Mouse (Mus musculus) intestine, postnatal 0 days (tissue): ENCODE results near the gene Gapvd1. TPM values are rescaled to one million over a fixed set of nuclear protein-coding genes. Genes with fewer than 3 reads are reported as not detected.
A peak's percentile ranks its signal among the peaks of the same experiment; 100 is the strongest.

Experiments used
- ATAC-seq: fragments of 200-750 bp; cut with Nextera tagmentation; 2 replicates; pipeline ENCODE4 v1.8.0; 2017; ENCODE audit warnings: mild to moderate bottlenecking, moderate TSS enrichment, moderate library complexity
- H3K27ac ChIP-seq: fragments of 300-500 bp; sonication (generic); 2 replicates; pipeline ENCODE4 v1.5.1; 2014; ENCODE audit warnings: mild to moderate bottlenecking, low read depth, low read length, moderate library complexity
- H3K27me3 ChIP-seq: fragments of 300-500 bp; sonication (generic); replicated peaks from 2 replicates; pipeline ENCODE4 v1.6.1; 2014; ENCODE audit warnings: low read length, mixed read lengths; ENCODE audit not compliant: control insufficient read depth, insufficient read depth
- H3K36me3 ChIP-seq: fragments of 300-500 bp; sonication (generic); 2 replicates; pipeline ENCODE4 v1.6.1; 2014; ENCODE audit warnings: mild to moderate bottlenecking, moderate library complexity; ENCODE audit not compliant: control insufficient read depth, insufficient read depth
- H3K4me1 ChIP-seq: fragments of 300-500 bp; sonication (generic); replicated peaks from 2 replicates; pipeline ENCODE4 v1.6.1; 2014; ENCODE audit warnings: antibody characterized with exemption, low read length, mixed read lengths; ENCODE audit not compliant: control insufficient read depth, insufficient read depth
- H3K4me2 ChIP-seq: fragments of 300-500 bp; sonication (generic); replicated peaks from 2 replicates; pipeline ENCODE4 v1.6.1; 2014; ENCODE audit warnings: low read depth, mild to moderate bottlenecking, moderate library complexity
- H3K4me3 ChIP-seq: fragments of 300-500 bp; sonication (generic); 2 replicates; pipeline ENCODE4 v1.5.1; 2014; ENCODE audit warnings: low read depth, low read length
- H3K9ac ChIP-seq: fragments of 300-500 bp; sonication (generic); 2 replicates; pipeline ENCODE4 v1.6.1; 2014; ENCODE audit warnings: mild to moderate bottlenecking, low read depth, low read length
- H3K9me3 ChIP-seq: fragments of 300-500 bp; sonication (generic); 2 replicates; pipeline ENCODE4 v1.6.1; 2016; ENCODE audit warnings: mixed run types; ENCODE audit not compliant: control insufficient read depth
- CTCF ChIP-seq: sonication (generic); IDR thresholded peaks from 2 replicates; pipeline ENCODE4 v1.5.1; 2016; ENCODE audit warnings: low read depth, mild to moderate bottlenecking, control low read depth, antibody characterized with exemption, moderate library complexity
- WGBS: fragments of 180-500 bp; shearing (Covaris S2); extraction: QIAGEN DNeasy Blood & Tissue Kit; methylation state at CpG from one replicate; pipeline ENCODE4 v1.1.7; 2014; 5-methylcytosine and 5-hydroxymethylcytosine counted together
- polyA plus RNA-seq: library from polyadenylated mRNA; unstranded; fragments of >200 nt; fragmentation: Nextera tagmentation; extraction: Ambion mirVana; gene quantifications from 2 replicates; pipeline ENCODE4 v1.2.1, GENCODE M21; 2015

Gene Gapvd1
- polyA plus RNA-seq, 1 experiment from 2014 or later: 31.3 TPM

DNA sequence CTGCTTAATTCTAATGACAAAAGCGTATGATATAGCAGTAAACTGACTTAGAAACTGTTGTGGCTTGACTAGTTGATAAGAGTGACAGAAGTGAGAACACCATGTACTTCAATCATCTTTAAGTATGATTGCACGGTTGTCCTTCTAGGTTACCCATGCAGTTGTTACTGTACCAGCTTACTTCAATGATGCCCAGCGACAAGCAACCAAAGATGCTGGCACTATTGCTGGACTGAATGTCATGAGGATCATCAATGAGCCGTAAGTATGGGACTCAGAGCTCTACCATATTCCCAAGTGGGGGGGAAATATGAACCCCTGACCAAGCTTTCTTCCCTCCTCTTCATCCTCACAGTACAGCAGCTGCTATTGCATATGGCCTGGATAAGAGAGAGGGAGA lies 18.6 kb upstream of the Gapvd1 start:
- peak overlapping the region; percentile 87; the same call in 1 of the 2 replicates for H3K4me3 ChIP-seq
- no peak overlapping the region; the same call in 1 of the 2 replicates for H3K27ac ChIP-seq
- peak overlapping the region; percentile 70 for H3K4me2 ChIP-seq
- no peak for TF ChIP-seq CTCF
- H3K4me1 ChIP-seq: 0 out of 2 replicates have a peak, but pooled peaks cover 12% of the 10 kb centered on the region
- H3K27me3 ChIP-seq: no peaks in the 10 kb centered on the region
- peaks cover 51% of the 10 kb centered on the region for H3K36me3 ChIP-seq
- no peaks in the 10 kb centered on the region for H3K9me3 ChIP-seq
- no peak for ATAC-seq
- WGBS: 63% methylated on average over 4 of the region's 4 CpGs
- H3K9ac ChIP-seq: no peak overlapping the region

DNA sequence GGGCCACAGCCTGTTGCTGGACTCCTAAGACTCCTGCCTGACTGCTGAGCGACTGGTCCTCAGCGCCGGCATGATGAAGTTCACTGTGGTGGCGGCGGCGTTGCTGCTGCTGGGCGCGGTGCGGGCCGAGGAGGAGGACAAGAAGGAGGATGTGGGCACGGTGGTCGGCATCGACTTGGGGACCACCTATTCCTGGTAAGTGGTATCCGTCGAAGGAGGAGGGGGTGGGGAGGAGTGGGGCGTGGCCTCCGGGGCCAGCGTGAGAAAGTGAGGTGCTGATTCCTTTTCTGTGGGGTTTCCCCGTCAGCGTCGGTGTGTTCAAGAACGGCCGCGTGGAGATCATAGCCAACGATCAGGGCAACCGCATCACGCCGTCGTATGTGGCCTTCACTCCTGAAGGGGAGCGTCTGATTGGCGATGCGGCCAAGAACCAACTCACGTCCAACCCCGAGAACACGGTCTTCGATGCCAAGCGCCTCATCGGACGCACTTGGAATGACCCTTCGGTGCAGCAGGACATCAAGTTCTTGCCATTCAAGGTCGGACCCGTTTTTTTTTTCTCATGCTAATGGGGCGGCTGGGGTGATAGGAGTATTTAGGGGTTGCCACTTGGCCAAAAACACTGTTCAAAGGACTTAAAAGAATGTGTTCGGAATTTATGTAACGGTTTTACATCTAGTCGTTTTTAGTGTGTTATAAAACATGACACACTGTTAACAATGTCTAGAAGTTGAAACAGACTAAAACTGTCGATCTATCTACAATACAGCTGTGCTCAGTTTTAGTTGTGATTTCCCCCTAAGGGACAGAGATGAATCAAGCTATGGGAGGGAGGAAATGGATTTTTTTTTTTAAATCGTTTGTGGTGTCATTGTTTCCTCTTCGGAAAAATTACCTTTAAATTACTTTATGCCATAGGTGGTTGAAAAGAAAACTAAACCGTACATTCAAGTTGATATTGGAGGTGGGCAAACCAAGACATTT lies 17.5 kb upstream of the Gapvd1 start:
- peak overlapping the region; percentile 90 for H3K27ac ChIP-seq
- WGBS: 1% methylated on average over 50 of the region's 50 CpGs
- H3K9ac ChIP-seq: peak overlapping the region; percentile 93
- 0 out of 2 replicates have a peak, but pooled peaks cover 12% of the 10 kb centered on the region for H3K4me1 ChIP-seq
- H3K9me3 ChIP-seq: no peaks in the 10 kb centered on the region
- ATAC-seq: peak; percentile 9
- peak overlapping the region; percentile 70 for H3K4me2 ChIP-seq
- no peak for TF ChIP-seq CTCF
- H3K4me3 ChIP-seq: peak overlapping the region; percentile 87
- no peaks in the 10 kb centered on the region for H3K27me3 ChIP-seq
- H3K36me3 ChIP-seq: peaks cover 40% of the 10 kb centered on the region

DNA sequence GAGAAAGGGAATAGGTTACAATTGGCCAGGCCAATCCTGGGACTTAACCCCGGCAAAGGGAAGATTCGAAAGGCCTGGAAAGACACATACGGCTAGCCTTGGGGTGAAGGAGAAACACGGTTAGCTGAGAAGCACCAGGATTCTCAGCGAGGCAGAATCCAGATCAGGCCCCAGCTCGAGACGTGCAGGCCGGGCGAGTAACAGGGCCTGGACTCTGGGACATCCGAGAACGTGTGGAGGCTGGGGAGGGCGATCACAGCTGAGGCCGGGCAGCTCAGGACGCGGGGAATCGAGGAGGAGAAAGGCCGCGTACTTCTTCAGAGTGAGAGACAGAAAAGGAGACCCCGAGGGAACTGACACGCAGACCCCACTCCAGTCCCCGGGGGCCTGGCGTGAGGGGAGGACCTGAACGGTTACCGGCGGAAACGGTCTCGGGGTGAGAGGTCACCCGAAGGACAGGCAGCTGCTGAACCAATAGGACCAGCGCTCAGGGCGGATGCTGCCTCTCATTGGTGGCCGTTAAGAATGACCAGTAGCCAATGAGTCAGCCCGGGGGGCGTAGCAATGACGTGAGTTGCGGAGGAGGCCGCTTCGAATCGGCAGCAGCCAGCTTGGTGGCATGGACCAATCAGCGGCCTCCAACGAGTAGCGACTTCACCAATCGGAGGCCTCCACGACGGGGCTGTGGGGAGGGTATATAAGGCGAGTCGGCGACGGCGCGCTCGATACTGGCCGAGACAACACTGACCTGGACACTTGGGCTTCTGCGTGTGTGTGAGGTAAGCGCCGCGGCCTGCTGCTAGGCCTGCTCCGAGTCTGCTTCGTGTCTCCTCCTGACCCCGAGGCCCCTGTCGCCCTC lies 16.6 kb upstream of the Gapvd1 start, which contains the start of gene Hspa5:
Gene Hspa5, plus strand, starts transcription at position 603 of the 859 bp plus-strand sequence.
- Histone ChIP-seq H3K27me3 (no peaks in the 10 kb centered on the region), H3K27ac (peak within 1 kb of the TSS; percentile 90), H3K4me2 (peak within 1 kb of the TSS; percentile 73), H3K9me3 (no peaks in the 10 kb centered on the region), H3K4me1 (0 out of 2 replicates have a peak, but pooled peaks cover 12% of the 10 kb centered on the region), H3K9ac (peak within 1 kb of the TSS; percentile 93), H3K36me3 (peaks cover 30% of the 10 kb centered on the region), H3K4me3 (peak within 1 kb of the TSS; percentile 87)
- peak; percentile 98 for ATAC-seq
- TF ChIP-seq CTCF: no peak
- 0% methylated on average over 60 of the region's 60 CpGs for WGBS

DNA sequence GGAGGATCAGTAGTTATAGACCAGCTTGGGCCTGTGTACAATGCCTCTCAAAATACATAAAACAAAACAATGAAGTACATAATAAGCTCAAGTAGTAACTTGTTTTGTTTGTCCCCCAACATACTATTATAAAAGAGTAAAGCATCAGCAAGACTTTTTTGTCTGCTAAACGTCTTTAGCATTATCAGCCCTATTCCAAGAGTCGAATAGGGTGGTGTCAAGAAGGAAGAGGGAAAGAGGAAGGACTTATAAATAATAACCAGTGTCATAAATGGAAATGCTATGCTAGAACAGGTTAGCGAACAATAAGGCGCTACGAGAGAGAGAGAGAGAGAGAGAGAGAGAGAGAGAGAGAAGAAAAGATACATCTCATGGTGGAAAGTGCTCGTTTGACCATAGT lies 15.9 kb upstream of the Gapvd1 start:
- H3K4me2 ChIP-seq: peak overlapping the region; percentile 73
- peak overlapping the region; percentile 87 for H3K9ac ChIP-seq
- H3K27ac ChIP-seq: peak overlapping the region; percentile 84
- ATAC-seq: no peak
- 0 out of 2 replicates have a peak, but pooled peaks cover 12% of the 10 kb centered on the region for H3K4me1 ChIP-seq
- 0% methylated on average over 6 of the region's 6 CpGs for WGBS
- H3K9me3 ChIP-seq: no peaks in the 10 kb centered on the region
- no peak for TF ChIP-seq CTCF
- H3K4me3 ChIP-seq: peak overlapping the region; percentile 87
- peaks cover 24% of the 10 kb centered on the region for H3K36me3 ChIP-seq
- no peaks in the 10 kb centered on the region for H3K27me3 ChIP-seq

DNA sequence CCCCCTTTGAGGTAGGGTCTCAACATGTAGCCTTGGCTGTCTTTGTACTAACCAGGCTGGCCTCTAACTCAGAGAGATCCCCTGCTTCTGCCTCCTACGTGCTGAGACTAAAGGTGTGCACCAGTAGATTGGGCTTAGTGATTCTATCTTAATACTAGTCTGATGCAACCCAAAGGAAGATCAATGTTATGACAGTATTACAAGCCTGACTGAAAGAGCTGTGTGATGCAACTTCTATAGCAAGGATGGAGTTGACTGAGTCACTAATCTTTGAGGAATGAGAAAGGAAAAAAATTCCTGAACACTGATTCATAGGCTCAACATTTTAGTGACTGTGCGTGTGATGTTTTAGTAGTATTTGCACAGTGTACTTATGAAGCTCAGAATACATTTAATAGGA lies 15.0 kb upstream of the Gapvd1 start:
- Histone ChIP-seq H3K4me1 (0 out of 2 replicates have a peak, but pooled peaks cover 12% of the 10 kb centered on the region), H3K9ac (no peak overlapping the region), H3K4me2 (0 out of 2 replicates have a peak overlapping the region, but pooled peaks have one; percentile 73), H3K27me3 (no peaks in the 10 kb centered on the region), H3K9me3 (no peaks in the 10 kb centered on the region), H3K36me3 (peaks cover 15% of the 10 kb centered on the region), H3K27ac (no peak overlapping the region), H3K4me3 (no peak overlapping the region)
- 70% methylated on average over 2 of the region's 2 CpGs for WGBS
- ATAC-seq: no peak
- TF ChIP-seq CTCF: no peak
